Mouse (Mus musculus) spleen, adult 2 months (tissue): ENCODE results near the gene Rngtt.

Source experiments
- CTCF ChIP-seq: fragments of 200-500 bp; IDR thresholded peaks from 2 replicates; pipeline ENCODE4 v1.5.1; 2011; ENCODE audit warnings: mild to moderate bottlenecking, inconsistent platforms; ENCODE audit not compliant: insufficient read depth, insufficient read length, insufficient replicate concordance; ENCODE audit errors: extremely low read depth
- POLR2A ChIP-seq: fragments of 200-500 bp; IDR thresholded peaks from 2 replicates; pipeline ENCODE4 v1.6.1; 2011; ENCODE audit warnings: low read depth, low read length, inconsistent platforms

GRCm38 (mm10) chr4:33514108-33515000 is 204.2 kb downstream of the Rngtt start:
- TF ChIP-seq CTCF = no peak
- TF ChIP-seq POLR2A = no peak
